Mouse (Mus musculus) left cerebral cortex, adult 11 months (tissue): Measurements from ENCODE around the gene Bend5.

Experiments used
- DNase-seq: peaks from one replicate; pipeline ENCODE4 v3.0.0; 2022; ENCODE audit warnings: low spot score

Gene Bend5

DNA sequence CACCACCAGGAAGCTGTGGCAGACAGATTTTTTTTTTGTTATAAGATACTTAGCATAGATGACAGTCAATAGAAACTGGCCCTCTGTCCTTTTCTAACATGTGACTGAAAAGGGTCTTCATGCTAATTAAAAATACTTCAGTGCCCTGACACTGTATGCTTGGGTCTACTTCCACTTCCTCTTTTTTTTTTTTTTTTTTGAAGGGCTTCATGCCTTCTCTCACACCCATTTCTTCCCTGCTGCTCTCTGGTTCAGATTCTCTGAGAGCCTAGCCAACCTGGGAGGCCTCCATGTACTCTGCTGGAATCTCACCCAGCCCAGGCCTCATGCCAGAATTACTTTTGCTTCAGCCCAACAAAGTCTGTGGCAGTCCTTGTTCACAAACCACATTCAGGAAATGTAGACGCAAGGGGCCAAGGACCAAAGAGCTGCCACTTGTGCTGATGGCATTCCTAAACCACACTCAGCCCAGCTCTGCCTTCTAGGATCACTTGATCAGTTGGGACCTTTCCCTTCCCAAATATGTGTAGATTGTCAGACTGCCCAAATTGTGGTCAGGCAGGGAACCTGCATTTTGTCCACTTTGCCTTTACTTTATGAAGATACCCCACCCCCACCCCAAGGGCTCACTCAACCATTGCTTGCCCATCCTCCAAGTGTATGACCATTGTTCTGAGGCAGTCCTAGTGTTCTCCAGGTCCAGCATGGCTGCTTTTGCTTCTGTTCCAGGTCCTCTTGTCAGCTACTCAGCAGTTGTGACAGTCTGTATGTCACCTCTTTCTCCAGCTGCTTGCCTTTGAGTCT, 27.8 kb downstream of the Bend5 start:
- DNase-seq = no peak

DNA sequence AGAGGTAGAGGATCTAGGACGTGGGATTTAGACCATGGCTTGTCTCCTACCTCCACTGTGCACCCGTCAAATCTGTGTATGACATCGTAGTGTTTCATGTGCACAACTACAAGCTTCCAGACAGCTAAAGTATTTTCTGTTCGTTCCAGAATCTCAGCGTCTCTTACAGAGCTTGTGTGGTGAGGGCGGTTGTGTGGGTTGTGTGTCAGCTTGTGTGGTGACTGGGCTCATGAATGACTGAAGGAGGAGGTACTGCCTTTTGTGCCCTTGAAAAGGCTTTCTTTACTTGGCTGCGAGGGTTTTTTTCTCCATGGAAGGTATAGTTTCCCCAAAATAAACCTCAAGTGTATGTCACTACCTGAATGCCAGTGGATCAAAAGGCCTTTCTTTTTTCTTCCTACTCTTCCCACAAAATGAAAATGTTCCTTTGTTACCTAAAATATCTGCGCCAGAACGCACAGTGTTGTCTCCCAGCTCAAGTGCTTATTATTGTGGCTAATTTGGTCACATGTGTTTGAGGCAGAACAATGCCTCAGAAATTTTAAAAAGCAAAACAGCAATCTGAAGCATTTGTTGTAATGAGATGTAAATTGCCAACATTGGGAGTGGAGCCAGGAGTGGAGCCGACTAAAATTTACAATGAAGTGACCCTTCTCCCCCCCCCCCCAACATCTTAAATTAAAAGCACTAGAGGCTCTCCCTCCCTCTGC, 29.3 kb downstream of the Bend5 start:
- no peak for DNase-seq

DNA sequence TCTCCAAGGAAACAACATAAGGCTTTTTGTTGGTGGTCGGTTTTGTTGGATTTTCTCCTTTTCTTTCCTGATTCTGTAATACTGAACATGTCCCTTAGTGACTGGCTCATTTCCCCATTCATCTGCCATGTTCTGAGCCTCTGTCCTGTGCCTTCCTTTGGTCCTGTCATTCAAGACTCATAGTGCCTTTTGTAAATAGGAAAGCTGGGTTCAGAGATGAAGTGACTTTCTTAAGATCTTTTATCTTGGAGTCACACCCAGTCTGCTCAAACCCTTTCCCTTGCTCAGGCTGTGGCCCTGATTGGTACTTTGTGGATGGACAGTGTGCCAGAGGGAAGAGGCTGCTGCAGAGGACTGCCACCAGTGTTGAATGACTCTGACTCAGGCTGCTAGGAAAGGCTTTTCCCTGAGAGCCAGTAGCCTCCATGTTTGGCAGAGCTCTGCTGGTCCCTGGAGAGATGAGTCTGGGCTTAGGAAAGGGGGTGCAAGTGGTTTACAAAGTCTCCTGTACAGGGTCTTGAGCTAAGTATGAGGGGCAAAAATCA, 29.9 kb downstream of the Bend5 start:
- no peak for DNase-seq

DNA sequence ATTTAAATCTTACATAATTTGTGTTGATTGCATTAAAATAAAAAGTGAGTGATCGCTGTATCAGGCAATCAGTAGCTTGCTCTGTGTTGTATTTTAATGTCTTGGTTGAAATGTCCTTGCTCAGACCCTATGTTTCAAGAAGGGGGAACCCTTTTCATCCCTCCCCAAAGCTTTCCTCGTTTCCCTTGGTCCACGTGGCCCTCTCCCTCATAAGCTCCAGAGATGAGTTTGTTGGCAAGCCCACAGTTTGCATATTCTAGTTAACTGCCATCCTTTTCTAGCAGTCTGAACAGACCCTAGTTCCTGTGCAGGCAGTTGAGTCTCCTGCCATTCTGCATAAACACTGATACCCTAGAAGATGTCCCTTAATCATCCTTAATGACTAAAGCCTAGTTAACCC, 33.1 kb downstream of the Bend5 start:
- no peak for DNase-seq

DNA sequence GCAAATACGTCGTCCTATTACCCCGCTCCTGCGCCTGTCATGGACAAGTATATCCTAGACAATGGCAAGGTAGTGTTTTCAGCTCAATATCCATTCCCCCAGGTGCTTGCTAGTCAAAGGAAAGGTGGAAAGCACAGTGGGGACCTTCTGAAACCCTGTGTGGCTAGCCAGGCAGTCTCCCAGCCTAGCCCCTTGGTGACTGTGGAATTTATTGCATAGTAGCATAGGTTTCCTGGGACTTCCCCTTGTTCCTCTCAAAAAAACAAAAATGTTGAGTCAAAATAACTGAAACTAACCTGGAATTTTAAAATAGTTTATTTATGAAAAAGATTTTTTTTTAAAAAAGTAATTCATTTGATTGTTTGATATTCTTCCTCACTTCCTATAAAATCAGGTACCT, 33.8 kb downstream of the Bend5 start:
- DNase-seq = no peak

DNA sequence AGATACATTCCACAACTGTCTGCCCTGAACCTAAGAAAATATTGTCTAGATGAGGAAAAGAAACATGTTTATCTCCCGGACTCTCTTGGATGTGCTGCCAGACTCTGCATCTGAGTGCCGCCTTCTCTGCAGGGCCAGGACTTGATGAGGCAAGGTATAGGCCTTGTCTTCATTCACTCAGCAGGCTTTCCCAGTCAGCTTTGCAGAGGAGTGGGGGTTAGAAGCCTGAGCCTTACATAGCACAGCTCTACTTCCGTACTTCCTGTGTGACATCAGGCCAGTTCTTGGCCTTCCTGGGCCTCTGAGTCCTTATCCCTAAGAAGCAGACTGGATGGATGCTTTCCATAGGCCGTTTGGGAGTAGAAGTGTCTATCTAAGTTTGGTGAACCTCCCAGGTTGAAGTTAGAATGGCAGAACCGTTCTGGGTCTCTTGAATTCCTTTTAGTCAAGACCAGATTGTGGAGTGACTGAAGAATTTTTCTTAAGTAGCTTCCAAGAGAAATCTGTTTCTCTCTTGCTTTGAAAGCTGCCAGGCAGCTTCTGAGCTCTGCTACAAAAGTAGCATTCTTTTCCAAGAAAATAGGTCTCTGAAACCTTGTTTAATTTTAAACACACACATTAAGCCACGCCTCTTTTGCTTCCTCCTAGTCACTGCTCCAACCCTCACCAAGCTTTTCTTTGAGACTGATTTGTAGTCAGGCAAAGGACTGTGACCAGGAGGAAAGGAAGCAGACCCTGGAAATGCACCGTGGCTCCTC, 34.8 kb downstream of the Bend5 start:
- no peak for DNase-seq

DNA sequence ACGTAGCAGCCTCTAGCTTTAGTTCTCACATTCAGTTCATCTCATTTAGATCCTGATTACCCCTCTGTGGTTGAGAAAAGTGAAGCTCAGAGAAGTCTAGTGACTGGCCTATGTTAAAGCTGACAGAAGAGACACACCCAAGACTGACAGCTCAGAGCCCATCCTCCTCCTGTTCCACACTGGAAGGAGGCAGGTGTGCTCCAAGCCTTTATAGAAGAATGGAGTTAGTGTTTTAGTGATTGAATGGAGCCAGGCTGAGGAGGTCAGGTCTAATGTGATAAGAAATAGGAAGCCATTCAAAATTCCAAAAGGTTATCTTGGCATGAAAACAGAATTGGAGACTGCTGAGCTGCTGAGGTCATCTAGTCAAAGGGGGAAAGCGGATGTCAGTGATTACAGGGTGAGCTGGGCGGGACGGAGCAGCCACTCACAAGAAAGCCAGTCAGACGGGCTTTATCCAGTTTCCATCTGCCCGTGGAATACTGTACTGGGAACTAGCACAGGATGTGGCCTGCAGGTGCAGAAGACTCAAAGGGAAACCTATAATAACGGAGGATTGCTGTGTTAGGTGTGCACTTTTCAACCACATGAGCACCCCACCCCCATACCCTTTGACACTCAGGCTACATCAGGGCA, 36.6 kb downstream of the Bend5 start:
- no peak for DNase-seq

DNA sequence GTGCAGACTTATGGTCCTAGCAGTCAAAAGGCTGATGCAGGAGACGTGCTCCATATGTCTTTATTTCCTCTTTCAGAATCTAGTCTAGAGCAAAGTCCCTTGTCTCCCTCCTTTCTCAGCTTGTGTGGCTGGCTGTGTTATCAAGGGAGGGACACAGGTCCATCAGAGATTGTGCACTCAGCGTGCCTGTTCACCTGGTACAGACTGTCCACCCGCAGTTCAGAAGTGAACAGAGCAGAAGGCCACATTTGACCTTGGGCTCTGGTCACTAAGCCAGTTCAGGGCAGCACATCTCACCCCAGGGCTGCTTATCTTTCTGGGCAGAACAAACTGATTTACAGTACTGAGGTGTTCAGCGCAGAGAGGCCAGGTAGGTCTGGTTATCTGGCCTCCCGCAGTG, 37.4 kb downstream of the Bend5 start:
- no peak for DNase-seq

DNA sequence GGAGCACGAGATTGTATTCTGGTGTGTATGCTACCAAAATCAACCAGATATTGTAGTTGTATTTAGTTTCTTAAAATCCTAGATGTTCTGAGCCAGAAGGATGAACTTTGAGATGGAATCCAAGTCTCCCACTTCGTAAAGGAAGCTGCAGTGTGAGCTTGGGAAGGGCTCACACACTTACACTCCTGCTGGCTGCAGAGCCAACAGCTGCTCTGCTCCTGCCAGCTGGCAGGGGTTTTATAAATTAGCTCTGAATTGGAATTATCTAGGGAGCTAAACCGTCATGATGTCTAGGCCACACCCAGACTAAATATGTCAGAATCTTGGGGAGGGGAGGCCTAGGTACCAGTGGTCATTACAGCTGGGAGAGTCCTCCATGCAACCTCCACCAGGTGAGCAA, 38.5 kb downstream of the Bend5 start:
- DNase-seq = no peak

DNA sequence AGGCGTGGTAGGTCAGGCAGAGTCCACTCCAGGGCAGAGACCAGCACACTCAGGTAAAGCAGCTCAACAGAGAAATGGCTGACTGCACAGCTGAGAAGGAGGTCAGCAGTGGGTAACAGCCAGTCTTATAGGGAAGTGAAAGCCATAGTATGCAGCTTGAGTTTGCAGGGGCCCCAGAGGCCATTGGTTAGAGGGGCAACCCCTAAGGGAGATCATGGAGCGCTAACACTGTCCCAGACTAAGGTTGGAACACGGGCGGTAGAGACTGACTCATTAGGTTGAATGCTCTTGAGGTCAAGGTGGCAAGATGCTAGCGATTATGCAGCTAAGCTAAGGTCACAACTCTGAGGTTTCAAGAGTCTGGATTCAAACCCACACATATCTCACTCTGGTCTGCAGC, 40.8 kb downstream of the Bend5 start:
- DNase-seq = no peak

DNA sequence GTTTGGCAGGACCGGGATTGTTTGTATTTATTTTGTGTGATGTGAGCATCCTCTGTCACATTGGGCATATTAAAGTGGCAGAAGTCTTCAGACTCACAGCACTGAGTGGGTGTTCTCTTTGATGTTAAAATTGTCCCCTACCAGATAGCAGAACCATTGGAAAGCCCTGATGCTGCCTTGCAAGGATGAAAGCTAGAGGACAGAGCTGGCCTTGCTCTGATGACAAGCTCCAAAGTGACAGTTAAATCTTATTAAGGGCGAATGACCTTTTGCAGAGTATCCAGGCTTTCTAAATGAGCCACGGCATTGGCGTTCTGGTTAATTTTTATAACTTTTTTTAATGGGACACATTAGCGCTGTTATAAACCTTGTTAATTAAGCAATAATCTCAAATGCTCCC, 42.8 kb downstream of the Bend5 start:
- no peak for DNase-seq

DNA sequence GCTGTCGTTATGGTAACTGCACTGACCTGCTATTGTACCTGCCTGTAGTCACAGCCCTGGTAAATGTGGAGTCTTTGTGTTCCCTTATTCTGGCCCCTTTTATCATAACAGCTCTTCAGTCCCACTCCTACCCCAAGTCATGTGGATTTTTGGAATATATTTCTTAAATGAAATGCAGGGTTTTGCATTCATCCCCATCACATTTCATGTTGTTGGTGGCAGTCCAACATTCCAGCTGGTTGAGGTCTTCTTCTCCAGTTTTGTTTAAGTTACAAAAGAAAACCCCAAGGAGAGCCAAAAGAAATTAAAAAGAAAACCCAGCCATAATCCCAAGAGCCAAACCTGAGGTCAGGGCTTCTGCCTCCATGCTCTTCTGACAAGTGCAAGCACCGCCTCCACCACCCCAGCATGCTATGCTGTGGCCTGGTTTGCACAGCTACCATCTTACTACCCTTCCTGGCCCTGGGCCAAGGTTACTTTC, 52.5 kb downstream of the Bend5 start:
- no peak for DNase-seq

DNA sequence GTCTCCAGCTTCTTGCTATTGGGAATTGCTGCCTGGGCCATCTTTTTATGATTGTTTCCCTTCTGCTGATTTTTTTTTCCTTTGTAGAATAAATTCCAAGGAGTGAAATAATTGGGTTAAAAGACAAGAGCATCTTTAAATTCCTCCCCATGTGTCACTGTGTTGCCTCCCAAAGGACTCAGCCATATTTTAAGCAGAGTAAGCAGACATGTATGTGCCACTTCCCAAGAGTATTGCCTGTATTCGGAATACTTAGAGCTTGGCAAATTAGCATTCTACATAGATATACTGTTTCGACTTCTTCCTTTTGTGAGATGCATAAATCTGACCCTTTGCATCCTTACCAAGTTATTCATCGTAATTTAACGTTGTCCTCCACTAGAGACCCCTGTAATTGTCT, 53.0 kb downstream of the Bend5 start:
- no peak for DNase-seq

DNA sequence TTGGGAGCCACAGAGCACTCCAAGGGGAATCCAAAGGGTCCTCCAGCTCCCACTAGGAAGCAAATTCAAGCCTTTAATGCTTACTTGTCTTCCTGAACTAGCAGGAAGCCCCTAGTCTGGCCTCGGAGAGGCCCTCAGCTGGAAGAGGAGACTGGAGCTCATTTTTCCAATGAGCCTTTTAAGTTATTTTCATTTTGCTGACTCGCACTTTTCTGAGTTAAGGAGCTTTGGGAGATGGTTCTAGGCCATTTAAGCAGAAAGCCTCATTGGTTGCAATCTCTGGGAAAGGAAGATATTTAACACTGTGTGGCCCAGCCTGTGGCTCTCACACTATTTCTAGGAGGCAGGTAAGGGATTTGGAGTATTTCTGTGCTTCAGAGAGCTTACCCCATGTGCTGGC, 55.0 kb downstream of the Bend5 start:
- no peak for DNase-seq

DNA sequence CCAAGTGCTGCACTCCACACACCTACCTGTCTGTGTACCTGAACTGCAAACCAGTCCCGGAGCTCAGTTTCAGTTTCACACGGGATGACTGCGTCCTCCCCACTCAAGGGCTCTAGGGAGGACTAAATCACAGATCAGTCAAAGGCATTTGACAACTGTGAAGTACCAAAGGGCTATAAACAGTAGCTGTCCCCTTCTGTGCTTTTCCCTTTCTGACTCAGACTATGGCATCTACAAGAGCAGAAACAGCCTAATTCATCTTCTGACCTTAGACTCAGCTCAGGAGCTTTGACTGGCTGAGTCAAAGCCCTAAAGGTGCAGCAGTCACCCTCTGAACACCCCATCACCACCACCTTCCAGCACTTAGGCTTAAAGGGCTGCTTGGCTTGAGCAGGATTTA, 56.9 kb downstream of the Bend5 start:
- DNase-seq = no peak

DNA sequence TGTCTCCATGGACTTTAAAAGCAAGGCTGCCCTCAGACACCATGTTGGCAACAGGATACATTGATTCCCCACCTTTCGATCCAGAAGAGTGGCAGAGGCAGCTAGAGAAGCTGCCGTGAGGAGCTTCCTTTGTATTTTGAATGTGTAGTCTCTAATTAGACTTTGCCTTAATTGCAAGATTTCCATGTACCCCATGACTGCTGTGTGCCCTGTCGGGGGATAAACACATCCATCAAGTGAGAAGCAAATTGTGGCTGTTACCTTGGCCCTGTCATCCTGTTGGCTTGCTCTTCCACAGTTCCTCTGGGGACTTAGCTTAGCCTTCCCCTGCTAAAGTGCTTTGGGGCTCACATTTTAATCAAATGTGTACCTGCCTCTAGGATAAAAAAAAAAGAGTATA, 57.7 kb downstream of the Bend5 start:
- DNase-seq = no peak

DNA sequence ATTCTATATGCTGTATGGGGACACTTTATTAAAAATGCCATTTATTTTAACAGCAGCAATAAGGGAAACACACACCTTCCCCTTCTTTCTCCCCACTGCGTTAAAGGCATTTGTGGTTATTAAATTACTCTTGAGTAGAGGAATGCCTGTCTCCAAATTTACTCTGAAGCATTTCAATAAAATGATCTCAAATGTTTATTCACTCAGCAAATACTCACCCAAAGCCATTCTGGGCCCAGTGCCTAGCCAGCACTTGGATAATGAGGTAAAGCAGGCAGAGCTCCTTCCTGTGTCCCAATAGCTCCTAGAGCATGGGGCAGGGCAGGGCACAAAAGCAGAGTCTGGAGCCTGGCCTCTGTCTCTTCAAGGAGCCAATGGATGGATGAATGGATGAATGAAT, 58.2 kb downstream of the Bend5 start:
- no peak for DNase-seq

DNA sequence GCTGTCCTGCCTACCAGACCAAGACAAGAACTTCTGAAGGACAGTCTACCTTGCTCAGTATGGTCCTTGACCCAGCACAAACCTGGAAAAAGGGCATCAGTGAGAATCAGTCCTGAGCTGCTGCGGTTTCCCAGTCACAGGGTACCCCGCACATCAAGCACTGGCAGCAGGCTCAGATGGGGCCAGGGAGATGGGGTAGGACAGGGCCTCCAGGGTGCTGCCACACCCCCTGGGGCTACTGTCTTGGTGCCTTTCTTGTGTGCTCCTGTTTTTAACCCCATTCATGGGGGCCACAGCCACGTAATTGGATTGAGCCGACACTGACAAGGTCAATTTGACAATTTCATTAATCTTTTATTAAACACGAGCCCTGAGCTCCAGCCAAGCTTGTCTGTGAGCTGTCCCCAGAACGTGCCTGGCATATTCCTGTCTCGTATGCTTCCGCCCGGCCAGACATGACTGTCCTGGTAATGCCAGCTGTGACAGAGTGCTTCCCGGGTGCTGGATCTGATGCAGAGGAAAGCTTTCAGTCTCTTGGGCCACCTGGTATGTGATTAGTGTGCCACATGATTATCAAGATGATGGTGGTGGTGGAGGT, 60.7 kb downstream of the Bend5 start:
- DNase-seq = no peak

DNA sequence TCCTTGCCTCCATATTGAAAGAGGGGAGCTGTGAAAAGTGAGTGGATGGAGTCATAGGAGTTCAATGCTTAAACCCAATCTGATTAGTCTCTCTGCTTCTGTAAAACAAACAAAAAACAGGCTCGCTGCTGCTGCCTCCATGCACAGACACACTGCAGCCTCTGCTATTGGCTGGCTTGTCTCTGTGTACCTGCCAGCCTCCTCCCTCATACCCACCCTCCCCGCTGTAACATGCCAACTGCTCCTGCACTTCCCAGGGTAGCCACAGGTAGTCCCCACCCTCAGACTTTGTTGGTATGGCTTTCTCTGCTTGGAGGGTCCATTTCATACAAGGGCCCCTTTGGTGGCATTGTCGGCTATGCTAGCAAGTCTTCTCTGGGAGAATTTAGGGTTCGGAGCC, 62.7 kb downstream of the Bend5 start:
- no peak for DNase-seq

DNA sequence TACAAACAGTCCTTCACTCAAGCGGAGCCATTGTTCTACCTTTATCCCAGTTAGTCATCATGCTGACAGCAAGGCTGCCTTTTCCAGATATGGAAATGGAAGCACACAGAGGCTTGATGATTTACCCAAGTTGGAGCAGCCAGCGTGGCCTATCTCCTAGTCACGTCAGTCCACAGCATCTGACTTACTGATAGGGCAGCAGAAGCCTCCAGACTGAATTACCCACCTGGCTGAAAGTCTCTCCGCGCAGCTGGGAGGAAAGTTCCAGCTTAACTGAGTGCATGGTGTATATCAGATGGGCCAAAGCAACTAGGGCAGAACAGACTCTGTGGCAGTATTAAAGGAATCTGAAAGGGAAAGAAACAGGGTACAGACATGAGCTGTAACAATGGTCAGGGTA, 68.7 kb downstream of the Bend5 start:
- no peak for DNase-seq

DNA sequence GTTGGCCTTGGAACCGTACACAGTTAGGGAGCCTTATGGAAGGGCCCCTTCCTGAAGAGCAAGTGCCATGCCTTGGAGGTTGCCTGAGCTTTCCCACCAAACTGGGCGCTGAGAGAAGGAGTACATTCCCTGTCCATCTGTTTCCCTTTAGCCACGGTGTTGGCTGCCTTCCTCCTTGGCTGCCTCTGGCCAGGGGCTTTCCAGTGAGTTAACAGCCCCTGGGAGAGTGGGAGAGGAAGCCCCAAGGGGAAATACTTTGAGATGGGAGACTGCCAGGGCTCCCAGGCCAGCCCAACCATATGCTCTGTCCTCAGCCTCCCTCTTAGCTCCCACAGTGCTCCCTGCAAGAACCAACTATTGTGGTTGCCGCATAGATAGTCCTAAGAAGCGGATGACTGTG, 70.4 kb downstream of the Bend5 start:
- DNase-seq = no peak

DNA sequence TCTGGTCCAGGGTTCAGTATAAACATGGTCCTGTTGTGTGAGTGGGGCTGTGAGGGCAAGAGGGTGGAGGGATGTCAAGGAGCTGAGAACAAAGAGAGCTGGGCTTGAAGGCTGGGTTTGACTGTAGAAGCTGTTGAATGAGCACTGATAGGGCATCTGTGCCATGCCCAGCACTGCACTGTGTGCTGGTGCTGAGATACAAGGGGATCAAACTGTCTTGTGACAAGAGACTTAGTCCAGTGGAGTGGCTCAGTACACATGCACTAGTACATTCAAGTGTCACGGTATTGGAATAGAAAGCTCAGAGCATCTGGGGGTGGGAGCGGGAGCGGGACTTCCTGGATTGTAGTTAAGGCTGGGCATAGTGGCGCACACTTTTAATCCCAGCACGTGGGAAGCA, 71.4 kb downstream of the Bend5 start:
- no peak for DNase-seq
